Mouse (Mus musculus) stomach, postnatal 0 days (tissue): Measurements from ENCODE around the gene Herpud2.

Experiments used
- CTCF ChIP-seq: IDR thresholded peaks from 2 replicates; pipeline ENCODE4 v1.5.1; 2016; ENCODE audit warnings: antibody characterized with exemption, low read depth, mild to moderate bottlenecking, moderate library complexity
- EP300 ChIP-seq: optimal IDR thresholded peaks from 2 replicates; pipeline ENCODE3; 2016; ENCODE audit warnings: antibody characterized with exemption

- TF ChIP-seq EP300 (no peak), CTCF (no peak)
Measured at GRCm38 (mm10) chr9:25140330-25140729, 11.3 kb downstream of the Herpud2 start.
